Mouse (Mus musculus) testis, adult 2 months (tissue): ENCODE data around the gene Lmod1.

Experiments used
- CTCF ChIP-seq: fragments of 200-500 bp; IDR thresholded peaks from 2 replicates; pipeline ENCODE4 v1.5.1; 2012; ENCODE audit warnings: low read depth, mild to moderate bottlenecking, inconsistent platforms, low read length, moderate library complexity; ENCODE audit not compliant: control insufficient read depth, insufficient read depth, insufficient replicate concordance
- POLR2A ChIP-seq: fragments of 200-500 bp; IDR thresholded peaks from 2 replicates; pipeline ENCODE4 v1.6.1; 2012; ENCODE audit warnings: low read depth, mild to moderate bottlenecking, inconsistent platforms, low read length, moderate library complexity; ENCODE audit not compliant: control insufficient read depth

GRCm38 (mm10) chr1:135347498-135348169 lies 23.0 kb downstream of the Lmod1 start:
- TF ChIP-seq POLR2A: no peak
- TF ChIP-seq CTCF: no peak
